Mouse (Mus musculus) stomach, postnatal 0 days (tissue): ENCODE results near the gene Mettl23. TPM values are rescaled to one million over a fixed set of nuclear protein-coding genes. Genes with fewer than 3 reads are reported as not detected.

Source experiments
- ATAC-seq: fragments of 200-750 bp; cut with Nextera tagmentation; 2 replicates; pipeline ENCODE4 v1.8.0; 2017; ENCODE audit not compliant: low FRiP score, low TSS enrichment
- DNase-seq: peaks from one replicate; pipeline ENCODE4 v3.0.0-alpha.2; 2016; ENCODE audit warnings: low spot score
- H3K27ac ChIP-seq: fragments of 300-500 bp; sonication (generic); replicated peaks from 2 replicates; pipeline ENCODE4 v1.5.1; 2014; ENCODE audit warnings: mild to moderate bottlenecking, control low read depth
- H3K27me3 ChIP-seq: fragments of 300-500 bp; sonication (generic); 2 replicates; pipeline ENCODE4 v1.6.1; 2014; ENCODE audit warnings: low read length; ENCODE audit not compliant: control insufficient read depth, insufficient read depth
- H3K36me3 ChIP-seq: fragments of 300-500 bp; sonication (generic); 2 replicates; pipeline ENCODE4 v1.6.1; 2014; ENCODE audit warnings: low read length, mixed read lengths; ENCODE audit not compliant: control insufficient read depth, insufficient read depth
- H3K4me1 ChIP-seq: fragments of 300-500 bp; sonication (generic); replicated peaks from 2 replicates; pipeline ENCODE4 v1.6.1; 2014; ENCODE audit warnings: antibody characterized with exemption; ENCODE audit not compliant: control insufficient read depth, insufficient read depth
- H3K4me2 ChIP-seq: fragments of 300-500 bp; sonication (generic); replicated peaks from 2 replicates; pipeline ENCODE4 v1.6.1; 2014; ENCODE audit warnings: low read depth, mild to moderate bottlenecking, control low read depth, moderate library complexity
- H3K4me3 ChIP-seq: fragments of 300-500 bp; sonication (generic); 2 replicates; pipeline ENCODE4 v1.5.1; 2014; ENCODE audit warnings: low read depth, low read length, control low read depth
- H3K9ac ChIP-seq: fragments of 300-500 bp; sonication (generic); 2 replicates; pipeline ENCODE4 v1.6.1; 2014; ENCODE audit warnings: mild to moderate bottlenecking, low read length, control low read depth, mixed read lengths
- H3K9me3 ChIP-seq: fragments of 300-500 bp; sonication (generic); 2 replicates; pipeline ENCODE4 v1.6.1; 2016; ENCODE audit warnings: low read length; ENCODE audit not compliant: control insufficient read depth
- CTCF ChIP-seq: IDR thresholded peaks from 2 replicates; pipeline ENCODE4 v1.5.1; 2016; ENCODE audit warnings: antibody characterized with exemption, low read depth, mild to moderate bottlenecking, moderate library complexity
- EP300 ChIP-seq: optimal IDR thresholded peaks from 2 replicates; pipeline ENCODE3; 2016; ENCODE audit warnings: antibody characterized with exemption
- WGBS: fragments of 180-500 bp; shearing (Covaris S2); extraction: QIAGEN DNeasy Blood & Tissue Kit; methylation state at CpG from one replicate; pipeline ENCODE4 v1.1.7; 2014; 5-methylcytosine and 5-hydroxymethylcytosine counted together
- polyA plus RNA-seq: library from polyadenylated mRNA; unstranded; fragments of >200 nt; fragmentation: Nextera tagmentation; extraction: Ambion mirVana; gene quantifications from 2 replicates; pipeline ENCODE4 v1.2.1, GENCODE M21; 2015

Mettl23 gene
- polyA plus RNA-seq, 1 experiment from 2014 or later: 40.6 TPM

DNA sequence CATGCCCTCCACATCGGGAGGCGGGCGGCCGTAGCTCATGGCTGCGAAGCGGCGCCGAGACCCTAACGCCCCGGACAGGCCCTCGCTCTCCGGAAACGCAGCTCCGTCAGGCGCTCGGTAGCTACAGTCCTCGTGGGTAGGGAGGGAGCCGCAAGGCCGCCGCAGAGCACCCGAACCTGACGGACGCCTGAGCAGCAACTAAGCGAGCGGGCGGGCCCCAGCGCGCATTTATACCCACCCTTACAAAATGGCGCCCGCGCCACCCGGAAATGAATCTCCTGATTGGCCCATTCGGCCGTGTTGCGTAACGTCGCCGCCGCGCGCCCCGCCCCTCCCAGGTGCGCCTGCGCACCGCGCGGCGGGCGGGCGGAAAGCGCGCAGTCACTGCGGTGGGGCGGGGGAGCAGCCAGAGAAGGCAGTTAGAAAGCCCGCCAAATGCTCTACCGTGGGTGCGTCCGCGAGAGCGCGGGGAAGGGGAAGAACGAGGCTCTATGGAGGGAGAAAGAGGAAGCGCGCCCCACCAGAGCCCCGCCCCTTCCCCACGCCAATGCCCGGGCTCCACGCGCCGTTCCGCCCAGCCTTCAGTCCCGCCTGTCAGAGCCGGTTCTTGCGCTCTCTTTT, 9.9 kb downstream of the Mettl23 start, which contains the start of gene Srsf2:
Gene Srsf2 (minus strand): TSS at position 204 of the 621 bp plus-strand sequence.
- H3K27ac ChIP-seq: peak within 1 kb of the TSS; percentile 99
- WGBS: under 1% methylated on average over 66 of the region's 74 CpGs
- ATAC-seq (peak; percentile 88), DNase-seq (peak; percentile 96)
- H3K4me3 ChIP-seq: peak within 1 kb of the TSS; percentile 95
- peak within 1 kb of the TSS; percentile 76 for H3K4me2 ChIP-seq
- H3K9me3 ChIP-seq: no peaks in the 10 kb centered on the region
- H3K4me1 ChIP-seq: peaks cover 3% of the 10 kb centered on the region; the same call in 1 of the 2 replicates
- H3K36me3 ChIP-seq: peaks cover 3% of the 10 kb centered on the region; the same call in 1 of the 2 replicates
- TF ChIP-seq EP300 (no peak), CTCF (no peak)
- H3K9ac ChIP-seq: peak within 1 kb of the TSS; percentile 98
- H3K27me3 ChIP-seq: no peaks in the 10 kb centered on the region

DNA sequence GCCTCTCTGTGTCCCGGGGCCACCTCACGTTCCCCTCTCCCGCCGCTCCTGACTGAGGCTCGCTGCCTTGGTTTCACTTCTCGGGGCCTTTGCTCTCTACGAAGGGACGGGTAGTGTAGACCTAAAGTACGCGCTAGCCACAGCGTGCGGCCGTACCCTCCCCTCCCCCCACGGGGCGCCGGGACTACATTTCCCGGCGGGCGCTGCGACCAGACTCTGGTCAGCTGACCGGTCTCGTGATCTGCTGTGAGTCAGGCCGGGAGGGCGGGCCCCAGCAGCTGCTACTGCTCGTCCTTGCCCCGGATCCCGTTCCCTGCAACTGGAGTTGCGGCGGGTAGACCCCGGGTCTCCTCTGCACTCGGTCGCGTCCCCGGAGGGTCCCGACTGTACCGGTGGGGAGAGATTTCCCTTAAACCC, 10.4 kb downstream of the Mettl23 start:
- Histone ChIP-seq H3K4me1 (peaks cover 3% of the 10 kb centered on the region; the same call in 1 of the 2 replicates), H3K9ac (peak overlapping the region; percentile 82), H3K27me3 (no peaks in the 10 kb centered on the region), H3K36me3 (peaks cover 3% of the 10 kb centered on the region; the same call in 1 of the 2 replicates), H3K4me3 (peak overlapping the region; percentile 95), H3K4me2 (peak overlapping the region; percentile 76), H3K9me3 (no peaks in the 10 kb centered on the region), H3K27ac (peak overlapping the region; percentile 99)
- under 1% methylated on average over 36 of the region's 36 CpGs for WGBS
- DNase-seq (peak; percentile 97), ATAC-seq (peak; percentile 86)
- TF ChIP-seq CTCF (no peak), EP300 (peak; percentile 81)

DNA sequence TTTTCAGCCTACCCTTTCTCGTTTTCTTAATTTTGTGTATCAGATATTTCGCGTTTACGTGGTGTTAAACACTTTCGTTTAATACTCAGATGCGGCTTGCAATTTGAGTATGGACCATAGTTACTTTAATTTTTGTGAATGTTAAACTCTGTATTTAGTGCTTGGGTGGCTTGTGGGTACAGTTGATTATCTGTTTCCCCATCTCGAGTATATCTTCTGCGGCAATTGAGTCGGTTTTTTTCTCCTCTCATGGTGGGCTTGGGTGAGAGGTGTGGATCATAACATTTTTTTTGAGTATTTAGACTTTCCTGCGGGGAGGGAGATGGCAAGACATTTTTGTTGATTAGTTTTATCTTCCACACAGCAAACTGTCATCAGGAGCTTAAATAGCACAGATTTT, 11.2 kb downstream of the Mettl23 start:
- peak overlapping the region; percentile 99 for H3K27ac ChIP-seq
- no peaks in the 10 kb centered on the region for H3K27me3 ChIP-seq
- no peak for DNase-seq
- TF ChIP-seq EP300 (no peak), CTCF (no peak)
- peak overlapping the region; percentile 95 for H3K4me3 ChIP-seq
- H3K9ac ChIP-seq: peak overlapping the region; percentile 82
- H3K4me1 ChIP-seq: peaks cover 3% of the 10 kb centered on the region; the same call in 1 of the 2 replicates
- no peaks in the 10 kb centered on the region for H3K9me3 ChIP-seq
- H3K4me2 ChIP-seq: peak overlapping the region; percentile 76
- 23% methylated on average over 10 of the region's 10 CpGs for WGBS
- peaks cover 3% of the 10 kb centered on the region; the same call in 1 of the 2 replicates for H3K36me3 ChIP-seq
- no peak for ATAC-seq

DNA sequence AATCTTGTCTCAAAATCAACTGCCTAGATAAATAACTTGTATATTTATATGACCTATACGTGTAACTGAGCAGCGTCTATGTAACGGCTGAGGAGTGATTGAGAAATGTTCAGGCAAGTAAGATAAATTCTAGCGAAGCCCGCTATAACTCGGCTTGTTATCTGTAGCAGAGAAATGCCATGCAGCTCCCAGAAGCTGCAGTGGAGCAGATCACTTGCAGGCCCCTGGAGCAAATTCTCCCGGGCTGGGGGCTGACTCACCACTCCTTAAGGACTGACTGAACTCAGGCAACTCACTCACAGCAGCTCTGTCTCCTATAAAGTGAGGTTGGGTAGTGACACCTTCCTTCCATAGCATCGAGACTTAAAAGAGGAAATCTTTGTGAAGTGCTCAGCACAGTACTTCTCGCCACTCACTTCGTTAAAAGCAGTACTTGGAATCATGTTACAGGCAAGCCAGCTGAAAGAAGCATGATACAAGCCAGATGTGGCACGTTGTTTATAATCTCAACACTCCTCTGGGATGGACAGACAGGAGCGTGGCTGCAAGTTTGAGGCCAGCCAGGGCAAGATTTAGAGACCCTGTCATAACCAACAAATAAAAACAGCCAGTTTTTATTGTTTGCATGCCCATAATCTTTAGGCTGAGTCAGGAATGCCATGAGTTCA, 14.2 kb downstream of the Mettl23 start:
- Histone ChIP-seq H3K9ac (no peak overlapping the region), H3K36me3 (peaks cover 8% of the 10 kb centered on the region; the same call in 1 of the 2 replicates), H3K4me2 (no peak overlapping the region), H3K27ac (no peak overlapping the region), H3K9me3 (no peaks in the 10 kb centered on the region), H3K4me3 (no peak overlapping the region), H3K27me3 (no peaks in the 10 kb centered on the region), H3K4me1 (no peaks in the 10 kb centered on the region)
- no peak for DNase-seq
- 65% methylated on average over 12 of the region's 12 CpGs for WGBS
- ATAC-seq: no peak
- no peak for TF ChIP-seq CTCF
- no peak for TF ChIP-seq EP300

DNA sequence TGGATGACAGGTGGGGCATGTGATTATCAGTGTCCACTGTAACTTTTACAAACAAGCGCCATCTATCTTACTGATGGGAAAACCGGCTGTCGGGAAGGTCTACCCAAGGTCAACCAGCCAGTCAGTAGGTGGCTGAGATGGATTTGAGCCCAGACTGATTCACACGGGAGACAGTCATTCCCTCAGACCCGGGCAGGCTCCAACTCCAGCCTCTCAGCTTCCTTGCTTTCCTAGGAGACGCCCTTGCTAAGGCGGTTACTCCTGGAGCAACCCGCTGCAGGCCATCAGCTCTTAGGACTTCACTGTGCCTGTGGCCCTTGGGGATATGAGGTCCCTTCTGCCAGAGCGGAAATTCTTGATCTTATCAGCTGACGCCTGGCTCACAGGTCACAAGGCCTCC, 21.4 kb downstream of the Mettl23 start:
- DNase-seq (no peak), ATAC-seq (no peak)
- Histone ChIP-seq H3K27me3 (no peaks in the 10 kb centered on the region), H3K4me3 (no peak overlapping the region), H3K36me3 (peaks cover 26% of the 10 kb centered on the region; the same call in 1 of the 2 replicates), H3K4me1 (no peaks in the 10 kb centered on the region), H3K27ac (no peak overlapping the region), H3K9ac (no peak overlapping the region), H3K9me3 (no peaks in the 10 kb centered on the region), H3K4me2 (no peak overlapping the region)
- TF ChIP-seq EP300 (no peak), CTCF (no peak)
- WGBS: 62% methylated on average over 10 of the region's 10 CpGs
